Mouse (Mus musculus): Measurements from ENCODE around the gene Socs2. TPM values are rescaled to one million over a fixed set of nuclear protein-coding genes. Genes with fewer than 3 reads are reported as not detected.

The Socs2 gene
- polyA plus RNA-seq, 1 experiment from 2014 or later = 48.6 TPM

- Histone ChIP-seq H3K4me1 (ENCODE audit: control insufficient read depth in 2 of 2, insufficient read depth in 2 of 2, low read length in 2 of 2) (peaks cover 3 to 7% of the 10 kb centered on the region in 2 experiments; a peak in 2 of 4 replicates), H3K27me3 (ENCODE audit: control insufficient read depth, insufficient read depth, low read length) (no peaks in the 10 kb centered on the region), H3K27ac (replicated peaks in 1 of 2; ENCODE audit: control insufficient read depth in 1 of 2, insufficient read depth in 1 of 2, low read depth in 2 of 2, low read length in 2 of 2) (no peak overlapping the region), H3K4me3 (ENCODE audit: control insufficient read depth in 1 of 2, insufficient read depth in 1 of 2, low read depth in 1 of 2, low read length in 2 of 2) (no peak overlapping the region), H3K4me2 (ENCODE audit: low read length) (no peak overlapping the region), H3K9me3 (ENCODE audit: control insufficient read depth, low read length) (no peaks in the 10 kb centered on the region), H3K9ac (ENCODE audit: low read length) (no peak overlapping the region), H3K36me3 (ENCODE audit: control insufficient read depth, insufficient read depth, low read length) (no peaks in the 10 kb centered on the region)
- WGBS = 80% methylated on average over 10 of the region's 10 CpGs
- no peak for ATAC-seq (ENCODE audit: insufficient number of reproducible peaks, insufficient read depth, low FRiP score, low read depth)
Measured at GRCm38 (mm10) chr10:95439718-95440339, 22.8 kb upstream of the Socs2 start.

GRCm38 (mm10) chr10:95438941-95439340 is 22.0 kb upstream of the Socs2 start:
- Histone ChIP-seq H3K36me3 (ENCODE audit: control insufficient read depth, insufficient read depth, low read length) (no peaks in the 10 kb centered on the region), H3K27me3 (ENCODE audit: control insufficient read depth, insufficient read depth, low read length) (no peaks in the 10 kb centered on the region), H3K4me3 (ENCODE audit: control insufficient read depth in 1 of 2, insufficient read depth in 1 of 2, low read depth in 1 of 2, low read length in 2 of 2) (no peak overlapping the region), H3K4me2 (ENCODE audit: low read length) (no peak overlapping the region; the same call in 1 of the 2 replicates), H3K9me3 (ENCODE audit: control insufficient read depth, low read length) (no peaks in the 10 kb centered on the region), H3K9ac (ENCODE audit: low read length) (no peak overlapping the region), H3K4me1 (ENCODE audit: control insufficient read depth in 2 of 2, insufficient read depth in 2 of 2, low read length in 2 of 2) (peaks cover 3 to 7% of the 10 kb centered on the region in 2 experiments; a peak in 2 of 4 replicates), H3K27ac (replicated peaks in 1 of 2; ENCODE audit: control insufficient read depth in 1 of 2, insufficient read depth in 1 of 2, low read depth in 2 of 2, low read length in 2 of 2) (no peak overlapping the region)
- WGBS = 11% methylated on average over 11 of the region's 11 CpGs
- no peak for ATAC-seq (ENCODE audit: insufficient number of reproducible peaks, insufficient read depth, low FRiP score, low read depth)

GRCm38 (mm10) chr10:95430271-95430670 is 13.3 kb upstream of the Socs2 start:
- no peak overlapping the region for H3K9ac ChIP-seq (ENCODE audit: low read length)
- no peaks in the 10 kb centered on the region for H3K4me1 ChIP-seq (ENCODE audit: control insufficient read depth in 2 of 2, insufficient read depth in 2 of 2, low read length in 2 of 2)
- no peaks in the 10 kb centered on the region for H3K27me3 ChIP-seq (ENCODE audit: control insufficient read depth, insufficient read depth, low read length)
- H3K36me3 ChIP-seq (ENCODE audit: control insufficient read depth, insufficient read depth, low read length) = no peaks in the 10 kb centered on the region
- no peaks in the 10 kb centered on the region for H3K9me3 ChIP-seq (ENCODE audit: control insufficient read depth, low read length)
- H3K4me3 ChIP-seq (ENCODE audit: control insufficient read depth in 1 of 2, insufficient read depth in 1 of 2, low read depth in 1 of 2, low read length in 2 of 2) = no peak overlapping the region
- no peak overlapping the region for H3K4me2 ChIP-seq (ENCODE audit: low read length)
- H3K27ac ChIP-seq (replicated peaks in 1 of 2; ENCODE audit: control insufficient read depth in 1 of 2, insufficient read depth in 1 of 2, low read depth in 2 of 2, low read length in 2 of 2) = no peak overlapping the region
- WGBS = 88% methylated on average over 10 of the region's 10 CpGs
- ATAC-seq (ENCODE audit: insufficient number of reproducible peaks, insufficient read depth, low FRiP score, low read depth) = no peak

GRCm38 (mm10) chr10:95429111-95429510 is 12.1 kb upstream of the Socs2 start:
- Histone ChIP-seq H3K4me3 (ENCODE audit: control insufficient read depth in 1 of 2, insufficient read depth in 1 of 2, low read depth in 1 of 2, low read length in 2 of 2) (no peak overlapping the region), H3K27me3 (ENCODE audit: control insufficient read depth, insufficient read depth, low read length) (no peaks in the 10 kb centered on the region), H3K4me2 (ENCODE audit: low read length) (no peak overlapping the region), H3K4me1 (ENCODE audit: control insufficient read depth in 2 of 2, insufficient read depth in 2 of 2, low read length in 2 of 2) (no peaks in the 10 kb centered on the region), H3K27ac (replicated peaks in 1 of 2; ENCODE audit: control insufficient read depth in 1 of 2, insufficient read depth in 1 of 2, low read depth in 2 of 2, low read length in 2 of 2) (no peak overlapping the region), H3K9ac (ENCODE audit: low read length) (no peak overlapping the region), H3K36me3 (ENCODE audit: control insufficient read depth, insufficient read depth, low read length) (no peaks in the 10 kb centered on the region), H3K9me3 (ENCODE audit: control insufficient read depth, low read length) (no peaks in the 10 kb centered on the region)
- WGBS = 98% methylated on average over 1 of the region's 1 CpGs
- no peak for ATAC-seq (ENCODE audit: insufficient number of reproducible peaks, insufficient read depth, low FRiP score, low read depth)

GRCm38 (mm10) chr10:95426207-95427115 is 9.5 kb upstream of the Socs2 start:
- WGBS = 75% methylated on average over 9 of the region's 9 CpGs
- no peak for ATAC-seq (ENCODE audit: insufficient number of reproducible peaks, insufficient read depth, low FRiP score, low read depth)
- no peak overlapping the region for H3K4me2 ChIP-seq (ENCODE audit: low read length)
- no peaks in the 10 kb centered on the region for H3K9me3 ChIP-seq (ENCODE audit: control insufficient read depth, low read length)
- H3K27me3 ChIP-seq (ENCODE audit: control insufficient read depth, insufficient read depth, low read length) = no peaks in the 10 kb centered on the region
- no peaks in the 10 kb centered on the region for H3K4me1 ChIP-seq (ENCODE audit: control insufficient read depth in 2 of 2, insufficient read depth in 2 of 2, low read length in 2 of 2)
- H3K4me3 ChIP-seq (ENCODE audit: control insufficient read depth in 1 of 2, insufficient read depth in 1 of 2, low read depth in 1 of 2, low read length in 2 of 2) = no peak overlapping the region
- H3K9ac ChIP-seq (ENCODE audit: low read length) = no peak overlapping the region
- H3K27ac ChIP-seq (replicated peaks in 1 of 2; ENCODE audit: control insufficient read depth in 1 of 2, insufficient read depth in 1 of 2, low read depth in 2 of 2, low read length in 2 of 2) = no peak overlapping the region
- H3K36me3 ChIP-seq (ENCODE audit: control insufficient read depth, insufficient read depth, low read length) = no peaks in the 10 kb centered on the region

- H3K4me3 ChIP-seq (ENCODE audit: control insufficient read depth in 1 of 2, insufficient read depth in 1 of 2, low read depth in 1 of 2, low read length in 2 of 2) = no peak overlapping the region
- no peaks in the 10 kb centered on the region for H3K36me3 ChIP-seq (ENCODE audit: control insufficient read depth, insufficient read depth, low read length)
- H3K9ac ChIP-seq (ENCODE audit: low read length) = no peak overlapping the region
- WGBS = 82% methylated on average over 5 of the region's 5 CpGs
- H3K4me2 ChIP-seq (ENCODE audit: low read length) = no peak overlapping the region
- 0 out of 2 replicates have a peak, but pooled peaks cover 6% of the 10 kb centered on the region for H3K27me3 ChIP-seq (ENCODE audit: control insufficient read depth, insufficient read depth, low read length)
- no peaks in the 10 kb centered on the region for H3K9me3 ChIP-seq (ENCODE audit: control insufficient read depth, low read length)
- peaks cover 0 to under 1% of the 10 kb centered on the region in 2 experiments; a peak in 1 of 4 replicates for H3K4me1 ChIP-seq (ENCODE audit: control insufficient read depth in 2 of 2, insufficient read depth in 2 of 2, low read length in 2 of 2)
- no peak for ATAC-seq (ENCODE audit: insufficient number of reproducible peaks, insufficient read depth, low FRiP score, low read depth)
- H3K27ac ChIP-seq (replicated peaks in 1 of 2; ENCODE audit: control insufficient read depth in 1 of 2, insufficient read depth in 1 of 2, low read depth in 2 of 2, low read length in 2 of 2) = no peak overlapping the region
Measured at GRCm38 (mm10) chr10:95422681-95423080, 5.7 kb upstream of the Socs2 start.

GRCm38 (mm10) chr10:95420284-95420683 is 3.3 kb upstream of the Socs2 start:
- Histone ChIP-seq H3K4me1 (ENCODE audit: control insufficient read depth in 2 of 2, insufficient read depth in 2 of 2, low read length in 2 of 2) (peaks cover 0 to 7% of the 10 kb centered on the region in 2 experiments; a peak in 3 of 4 replicates), H3K4me3 (ENCODE audit: control insufficient read depth in 1 of 2, insufficient read depth in 1 of 2, low read depth in 1 of 2, low read length in 2 of 2) (no peak overlapping the region)

More at GRCm38 (mm10) chr10:95420284-95420683, 3.3 kb upstream of the Socs2 start:
- Histone ChIP-seq H3K9ac (ENCODE audit: low read length) (no peak overlapping the region), H3K9me3 (ENCODE audit: control insufficient read depth, low read length) (no peaks in the 10 kb centered on the region), H3K27me3 (ENCODE audit: control insufficient read depth, insufficient read depth, low read length) (0 out of 2 replicates have a peak, but pooled peaks cover 6% of the 10 kb centered on the region), H3K4me2 (ENCODE audit: low read length) (no peak overlapping the region), H3K27ac (replicated peaks in 1 of 2; ENCODE audit: control insufficient read depth in 1 of 2, insufficient read depth in 1 of 2, low read depth in 2 of 2, low read length in 2 of 2) (no peak overlapping the region), H3K36me3 (ENCODE audit: control insufficient read depth, insufficient read depth, low read length) (no peaks in the 10 kb centered on the region)
- 77% methylated on average over 10 of the region's 10 CpGs for WGBS
- no peak for ATAC-seq (ENCODE audit: insufficient number of reproducible peaks, insufficient read depth, low FRiP score, low read depth)
